ENCODE assay signal across 8 mouse cellular contexts in genomic region chr13:116705611-116706386, GRCm38 (mm10).
DNase-seq lines count a peak whose midpoint lies in the region; ATAC-seq and TF ChIP-seq lines count a peak whose summit lies in the region.

No protein-coding gene starts in this region.

- no peak for TF ChIP-seq POLR2A in limb, embryonic 14.5 days (IDR thresholded peaks at IDR 0.05; ENCODE audit: borderline replicate concordance, extremely low read depth, insufficient read depth, insufficient read length)

- H3K27ac ChIP-seq in forebrain, embryonic 12.5 days: peak overlapping the region; percentile 48
- no peak overlapping the region for H3K27ac ChIP-seq in limb, embryonic 14.5 days (replicated peaks; ENCODE audit: low read depth, low read length)
- peak overlapping the region; percentile 89 for H3K27ac ChIP-seq in stomach, embryonic 14.5 days (ENCODE audit: low read length)

- H3K9me3 ChIP-seq in E14TG2a.4 (ENCODE audit: low read length): no peaks in the 10 kb centered on the region
- H3K9me3 ChIP-seq in forebrain, embryonic 12.5 days: no peaks in the 10 kb centered on the region
- H3K9me3 ChIP-seq in limb, embryonic 14.5 days (ENCODE audit: control insufficient read depth, low read length): no peaks in the 10 kb centered on the region
- H3K9me3 ChIP-seq in stomach, embryonic 14.5 days (ENCODE audit: control insufficient read depth, low read depth, low read length): no peaks in the 10 kb centered on the region

- H3K9ac ChIP-seq in forebrain, embryonic 12.5 days: peak overlapping the region; percentile 47
- 0 out of 2 replicates have a peak overlapping the region, but pooled peaks have one; percentile 5 for H3K9ac ChIP-seq in limb, embryonic 14.5 days (ENCODE audit: low read depth, low read length, severe bottlenecking)
- peak overlapping the region; percentile 63 for H3K9ac ChIP-seq in stomach, embryonic 14.5 days (replicated peaks; ENCODE audit: low read depth, low read length)

- H3K36me3 ChIP-seq in E14TG2a.4 (ENCODE audit: insufficient read depth, low read length): no peaks in the 10 kb centered on the region
- H3K36me3 ChIP-seq in forebrain, embryonic 12.5 days (replicated peaks): no peaks in the 10 kb centered on the region
- H3K36me3 ChIP-seq in limb, embryonic 14.5 days (ENCODE audit: control insufficient read depth, insufficient read depth, low read length): no peaks in the 10 kb centered on the region
- no peaks in the 10 kb centered on the region for H3K36me3 ChIP-seq in stomach, embryonic 14.5 days (ENCODE audit: control insufficient read depth, insufficient read depth, low read length)

- WGBS in forebrain, embryonic 12.5 days: under 1% methylated on average over 39 of the region's 39 CpGs
- 2% methylated on average over 39 of the region's 39 CpGs for WGBS in limb, embryonic 14.5 days
- under 1% methylated on average over 39 of the region's 39 CpGs for WGBS in stomach, embryonic 14.5 days

- peak overlapping the region; percentile 51 for H3K4me3 ChIP-seq in E14TG2a.4 (replicated peaks; ENCODE audit: low read length)
- H3K4me3 ChIP-seq in forebrain, embryonic 12.5 days (replicated peaks): peak overlapping the region; percentile 41
- peak overlapping the region; percentile 32 for H3K4me3 ChIP-seq in limb, embryonic 14.5 days (replicated peaks; ENCODE audit: low read length)
- peak overlapping the region; percentile 42 for H3K4me3 ChIP-seq in stomach, embryonic 14.5 days (ENCODE audit: low read depth, low read length)

- peaks cover 49% of the 10 kb centered on the region for H3K27me3 ChIP-seq in E14TG2a.4 (ENCODE audit: insufficient read depth, low read length)
- peaks cover 54% of the 10 kb centered on the region for H3K27me3 ChIP-seq in forebrain, embryonic 12.5 days
- peaks cover 71% of the 10 kb centered on the region for H3K27me3 ChIP-seq in limb, embryonic 14.5 days (ENCODE audit: control insufficient read depth, insufficient read depth, low read length)
- H3K27me3 ChIP-seq in stomach, embryonic 14.5 days (ENCODE audit: control insufficient read depth, insufficient read depth, low read length): 0 out of 2 replicates have a peak, but pooled peaks cover 2% of the 10 kb centered on the region

- H3K4me1 ChIP-seq in E14TG2a.4 (replicated peaks; ENCODE audit: low read depth, low read length): peaks cover 17% of the 10 kb centered on the region
- H3K4me1 ChIP-seq in forebrain, embryonic 12.5 days: peaks cover 42% of the 10 kb centered on the region
- peaks cover 4% of the 10 kb centered on the region; the same call in 1 of the 2 replicates for H3K4me1 ChIP-seq in limb, embryonic 14.5 days (ENCODE audit: control insufficient read depth, insufficient read depth, low read length)
- no peaks in the 10 kb centered on the region for H3K4me1 ChIP-seq in stomach, embryonic 14.5 days (ENCODE audit: control insufficient read depth, insufficient read depth, low read length)

- TF ChIP-seq CTCF in E14TG2a.4 (conservative IDR thresholded peaks at IDR 0.05; ENCODE audit: low read length): no peak

- peak overlapping the region; percentile 66 for H3K4me2 ChIP-seq in forebrain, embryonic 12.5 days
- peak overlapping the region; percentile 49 for H3K4me2 ChIP-seq in limb, embryonic 14.5 days (replicated peaks; ENCODE audit: low read depth, low read length, severe bottlenecking)
- peak overlapping the region; percentile 58 for H3K4me2 ChIP-seq in stomach, embryonic 14.5 days (replicated peaks; ENCODE audit: low read depth, low read length)

- DNase-seq in gastrocnemius, postnatal 10 days: peak; percentile 15
- DNase-seq in gastrocnemius, adult 18-20 months (ENCODE audit: low spot score): no peak
- DNase-seq in limb, embryonic 14.5 days (ENCODE audit: low spot score): no peak
- DNase-seq in spleen, adult 18-20 months: no peak
- DNase-seq in cerebellum, adult 8-10 months: no peak

- ATAC-seq in forebrain, embryonic 12.5 days (ENCODE audit: low FRiP score): peak; percentile 51; the same call in 1 of the 2 replicates
- ATAC-seq in limb, embryonic 14.5 days (ENCODE audit: low FRiP score, low read depth): peak; percentile 72; the same call in 1 of the 2 replicates
- ATAC-seq in stomach, embryonic 14.5 days (ENCODE audit: insufficient number of reproducible peaks, insufficient read depth, low FRiP score, low read depth): peak; percentile 64; the same call in 1 of the 2 replicates

Comparison
In these comparisons a context has a peak if more than half of its experiments do, and no peak if none do; other contexts are left out.
1. H3K9ac ChIP-seq: peak in every context shown above with its lines; median percentile 63 in stomach, embryonic 14.5 days; 47 in forebrain, embryonic 12.5 days; 5 in limb, embryonic 14.5 days.